Mouse (Mus musculus): Measurements from ENCODE around the gene Ssr3. TPM values are rescaled to one million over a fixed set of nuclear protein-coding genes. Genes with fewer than 3 reads are reported as not detected.

Gene Ssr3
- total and polyA plus RNA-seq, 3 experiments, result 105 to 131 (median 125) TPM

- peaks cover 3 to 17% of the 10 kb centered on the region in 2 experiments; a peak in 3 of 4 replicates for H3K4me1 ChIP-seq (ENCODE audit: control insufficient read depth in 1 of 2, insufficient read depth in 2 of 2, low read length in 2 of 2)
- H3K36me3 ChIP-seq (ENCODE audit: control insufficient read depth in 1 of 2, insufficient read depth in 2 of 2, low read length in 2 of 2), result peaks cover 0 to 17% of the 10 kb centered on the region in 2 experiments; a peak in 2 of 4 replicates
- H3K9ac ChIP-seq (ENCODE audit: control insufficient read depth, low read depth, low read length, poor library complexity, severe bottlenecking), result no peak overlapping the region
- no peaks in the 10 kb centered on the region for H3K79me2 ChIP-seq (ENCODE audit: control insufficient read depth, insufficient read depth, low read length, poor library complexity)
- no peak for DNase-seq (ENCODE audit: low read depth, low spot score)
- H3K27me3 ChIP-seq (ENCODE audit: control insufficient read depth in 1 of 2, insufficient read depth in 2 of 2, low read length in 2 of 2), result no peaks in the 10 kb centered on the region
- TF ChIP-seq ETS1 (IDR thresholded peaks at IDR 0.05; ENCODE audit: low read depth, low read length), result no peak
- TF ChIP-seq ELF1 (IDR thresholded peaks at IDR 0.05; ENCODE audit: low read depth, low read length), result no peak
- TF ChIP-seq TAL1 (IDR thresholded peaks at IDR 0.05; ENCODE audit: low read length), result no peak
- TF ChIP-seq NELFE (IDR thresholded peaks at IDR 0.05; ENCODE audit: low read depth, low read length), result no peak
- TF ChIP-seq RAD21 (IDR thresholded peaks at IDR 0.05; ENCODE audit: low read depth, low read length), result no peak
- TF ChIP-seq USF2 (IDR thresholded peaks at IDR 0.05; ENCODE audit: borderline replicate concordance in 1 of 2, insufficient read depth in 1 of 2, low read depth in 1 of 2, low read length in 2 of 2), result no peak
- no peak for TF ChIP-seq POLR2AphosphoS5 (IDR thresholded peaks at IDR 0.05; ENCODE audit: borderline replicate concordance, low read depth, low read length)
- no peak for TF ChIP-seq MAX (IDR thresholded peaks at IDR 0.05; ENCODE audit: low read length)
- no peak for TF ChIP-seq CHD2 (IDR thresholded peaks at IDR 0.05; ENCODE audit: low read length)
- no peak for TF ChIP-seq TBP (IDR thresholded peaks at IDR 0.05; ENCODE audit: low read depth, low read length)
- no peak for TF ChIP-seq POLR2A (IDR thresholded peaks at IDR 0.05; ENCODE audit: control insufficient read depth in 1 of 2, insufficient read depth in 1 of 2, low read depth in 1 of 2, low read length in 2 of 2, poor library complexity in 1 of 2)
- no peak for TF ChIP-seq TCF12 (IDR thresholded peaks at IDR 0.05; ENCODE audit: low read depth, low read length)
- no peak for TF ChIP-seq SIN3A (IDR thresholded peaks at IDR 0.05; ENCODE audit: low read length)
- TF ChIP-seq GATA1 (IDR thresholded peaks at IDR 0.05; ENCODE audit: low read depth, low read length), result no peak
- no peak overlapping the region for H3K27ac ChIP-seq (ENCODE audit: control insufficient read depth, low read depth, low read length)
- H3K9me3 ChIP-seq (replicated peaks; ENCODE audit: insufficient read depth, low read length), result no peaks in the 10 kb centered on the region
- no peak overlapping the region for H3K4me3 ChIP-seq (ENCODE audit: control insufficient read depth in 1 of 2, insufficient read depth in 1 of 2, low read depth in 2 of 2, low read length in 2 of 2)
These were observed 33.6 kb downstream of the Ssr3 start for GRCm38 (mm10) chr3:65358841-65359240.

- H3K9ac ChIP-seq (ENCODE audit: control insufficient read depth, low read depth, low read length, poor library complexity, severe bottlenecking), result no peak overlapping the region
- H3K79me2 ChIP-seq (ENCODE audit: control insufficient read depth, insufficient read depth, low read length, poor library complexity), result no peaks in the 10 kb centered on the region
- no peak overlapping the region for H3K27ac ChIP-seq (ENCODE audit: control insufficient read depth, low read depth, low read length)
- peaks cover 0 to 17% of the 10 kb centered on the region in 2 experiments; a peak in 2 of 4 replicates for H3K36me3 ChIP-seq (ENCODE audit: control insufficient read depth in 1 of 2, insufficient read depth in 2 of 2, low read length in 2 of 2)
- no peak for DNase-seq (ENCODE audit: low read depth, low spot score)
- H3K4me3 ChIP-seq (ENCODE audit: control insufficient read depth in 1 of 2, insufficient read depth in 1 of 2, low read depth in 2 of 2, low read length in 2 of 2), result no peak overlapping the region
- H3K4me1 ChIP-seq (ENCODE audit: control insufficient read depth in 1 of 2, insufficient read depth in 2 of 2, low read length in 2 of 2), result peaks cover 3 to 17% of the 10 kb centered on the region in 2 experiments; a peak in 3 of 4 replicates
- H3K9me3 ChIP-seq (replicated peaks; ENCODE audit: insufficient read depth, low read length), result no peaks in the 10 kb centered on the region
- TF ChIP-seq SIN3A (IDR thresholded peaks at IDR 0.05; ENCODE audit: low read length) (no peak), CHD1 (IDR thresholded peaks at IDR 0.05; ENCODE audit: low read depth, low read length) (no peak), RCOR1 (IDR thresholded peaks at IDR 0.05; ENCODE audit: low read depth, low read length) (no peak), KAT2A (conservative IDR thresholded peaks at IDR 0.05; ENCODE audit: low read depth, low read length) (no peak)
- H3K27me3 ChIP-seq (ENCODE audit: control insufficient read depth in 1 of 2, insufficient read depth in 2 of 2, low read length in 2 of 2), result no peaks in the 10 kb centered on the region
These were observed 34.1 kb downstream of the Ssr3 start for GRCm38 (mm10) chr3:65358275-65358674.
